Mouse (Mus musculus): ENCODE measurements around the gene Entpd3. TPM values are rescaled to one million over a fixed set of nuclear protein-coding genes. Genes with fewer than 3 reads are reported as not detected.

Entpd3 gene
- polyA plus RNA-seq, 1 experiment from 2014 or later = 0.05 TPM

DNA sequence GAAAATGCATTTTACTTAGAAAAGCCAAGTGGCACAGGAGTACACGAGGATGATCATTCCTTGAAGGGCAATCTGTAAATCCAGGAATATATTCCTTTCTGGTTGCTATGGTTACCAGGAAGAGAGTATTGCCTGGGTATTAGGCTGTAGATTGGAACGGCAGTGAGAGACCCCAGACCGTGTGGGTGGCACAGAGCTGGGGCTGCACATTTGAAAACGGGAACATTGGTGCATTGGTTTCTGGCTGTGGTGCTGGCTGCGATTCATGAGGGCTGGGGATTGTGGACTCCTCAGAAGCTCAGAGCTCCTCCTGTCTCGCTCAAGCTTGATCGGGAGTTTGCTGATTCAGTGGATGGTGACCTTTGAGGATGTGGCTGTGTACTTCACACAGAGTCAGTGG lies 40.2 kb downstream of the Entpd3 start:
- Histone ChIP-seq H3K9me3 (replicated peaks; ENCODE audit: control insufficient read depth, low read length) (no peaks in the 10 kb centered on the region), H3K27me3 (ENCODE audit: control insufficient read depth, insufficient read depth, low read depth, low read length) (no peaks in the 10 kb centered on the region), H3K27ac (ENCODE audit: low read length) (no peak overlapping the region), H3K4me1 (ENCODE audit: control insufficient read depth, low read depth, low read length) (peaks cover 36% of the 10 kb centered on the region), H3K4me2 (ENCODE audit: low read depth, low read length) (no peak overlapping the region), H3K36me3 (ENCODE audit: control insufficient read depth, insufficient read depth) (peaks cover 11% of the 10 kb centered on the region), H3K4me3 (ENCODE audit: low read depth, low read length) (no peak overlapping the region), H3K9ac (ENCODE audit: low read depth, low read length) (no peak overlapping the region)
- 57% methylated on average over 7 of the region's 7 CpGs for WGBS (ENCODE audit: insufficient replicate concordance)
- ATAC-seq (ENCODE audit: low read depth) = no peak

GRCm38 (mm10) chr9:120581941-120582618 lies 42.5 kb downstream of the Entpd3 start:
- WGBS (ENCODE audit: insufficient replicate concordance) = 14% methylated on average over 21 of the region's 21 CpGs
- Histone ChIP-seq H3K4me3 (ENCODE audit: low read depth, low read length) (peak overlapping the region; percentile 39), H3K27ac (ENCODE audit: low read length) (no peak overlapping the region), H3K4me2 (ENCODE audit: low read depth, low read length) (peak overlapping the region; percentile 61), H3K4me1 (ENCODE audit: control insufficient read depth, low read depth, low read length) (peaks cover 25% of the 10 kb centered on the region), H3K27me3 (ENCODE audit: control insufficient read depth, insufficient read depth, low read depth, low read length) (no peaks in the 10 kb centered on the region), H3K9ac (ENCODE audit: low read depth, low read length) (peak overlapping the region; percentile 34), H3K36me3 (ENCODE audit: control insufficient read depth, insufficient read depth) (no peaks in the 10 kb centered on the region), H3K9me3 (replicated peaks; ENCODE audit: control insufficient read depth, low read length) (no peaks in the 10 kb centered on the region)
- ATAC-seq (ENCODE audit: low read depth) = peak; percentile 40

GRCm38 (mm10) chr9:120582619-120583308 lies 43.1 kb downstream of the Entpd3 start:
- Histone ChIP-seq H3K27me3 (ENCODE audit: control insufficient read depth, insufficient read depth, low read depth, low read length) (no peaks in the 10 kb centered on the region), H3K27ac (ENCODE audit: low read length) (peak overlapping the region; percentile 42; the same call in 1 of the 2 replicates), H3K9ac (ENCODE audit: low read depth, low read length) (peak overlapping the region; percentile 34), H3K36me3 (ENCODE audit: control insufficient read depth, insufficient read depth) (no peaks in the 10 kb centered on the region), H3K4me2 (ENCODE audit: low read depth, low read length) (peak overlapping the region; percentile 61), H3K4me3 (ENCODE audit: low read depth, low read length) (peak overlapping the region; percentile 39), H3K9me3 (replicated peaks; ENCODE audit: control insufficient read depth, low read length) (no peaks in the 10 kb centered on the region), H3K4me1 (ENCODE audit: control insufficient read depth, low read depth, low read length) (peaks cover 22% of the 10 kb centered on the region)
- WGBS (ENCODE audit: insufficient replicate concordance) = 4% methylated on average over 28 of the region's 28 CpGs
- ATAC-seq (ENCODE audit: low read depth) = peak; percentile 82

DNA sequence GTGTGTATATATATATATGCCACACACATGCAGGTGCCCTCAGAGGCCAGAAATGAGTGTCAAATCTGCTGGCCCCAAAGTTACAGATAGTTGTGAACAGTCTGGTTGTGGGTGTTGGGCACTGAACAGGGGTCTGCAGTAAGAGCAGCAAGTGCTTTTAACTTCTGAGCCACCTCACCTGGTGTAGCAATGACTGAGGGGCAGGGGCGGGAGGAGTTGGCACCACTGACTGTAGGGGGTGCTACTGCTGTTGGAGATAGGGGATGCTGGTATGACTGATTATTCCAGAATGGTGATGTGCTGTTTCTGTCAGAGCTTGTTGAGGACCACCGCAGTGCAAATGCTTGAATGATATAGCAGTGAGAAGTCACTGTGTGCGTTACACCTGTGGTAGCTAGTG lies 43.7 kb downstream of the Entpd3 start:
- no peak for ATAC-seq (ENCODE audit: low read depth)
- WGBS (ENCODE audit: insufficient replicate concordance) = 48% methylated on average over 3 of the region's 3 CpGs
- Histone ChIP-seq H3K9me3 (replicated peaks; ENCODE audit: control insufficient read depth, low read length) (no peaks in the 10 kb centered on the region), H3K27ac (ENCODE audit: low read length) (no peak overlapping the region), H3K9ac (ENCODE audit: low read depth, low read length) (no peak overlapping the region), H3K4me1 (ENCODE audit: control insufficient read depth, low read depth, low read length) (peaks cover 18% of the 10 kb centered on the region), H3K27me3 (ENCODE audit: control insufficient read depth, insufficient read depth, low read depth, low read length) (no peaks in the 10 kb centered on the region), H3K4me2 (ENCODE audit: low read depth, low read length) (peak overlapping the region; percentile 61), H3K4me3 (ENCODE audit: low read depth, low read length) (peak overlapping the region; percentile 28), H3K36me3 (ENCODE audit: control insufficient read depth, insufficient read depth) (no peaks in the 10 kb centered on the region)

- no peaks in the 10 kb centered on the region for H3K9me3 ChIP-seq (replicated peaks; ENCODE audit: control insufficient read depth, low read length)
- H3K36me3 ChIP-seq (ENCODE audit: control insufficient read depth, insufficient read depth) = no peaks in the 10 kb centered on the region
- no peak overlapping the region for H3K4me2 ChIP-seq (ENCODE audit: low read depth, low read length)
- WGBS (ENCODE audit: insufficient replicate concordance) = 5% methylated on average over 3 of the region's 3 CpGs
- H3K4me3 ChIP-seq (ENCODE audit: low read depth, low read length) = no peak overlapping the region
- no peak overlapping the region for H3K9ac ChIP-seq (ENCODE audit: low read depth, low read length)
- no peak overlapping the region for H3K27ac ChIP-seq (ENCODE audit: low read length)
- ATAC-seq (ENCODE audit: low read depth) = no peak
- no peaks in the 10 kb centered on the region for H3K27me3 ChIP-seq (ENCODE audit: control insufficient read depth, insufficient read depth, low read depth, low read length)
- peaks cover 15% of the 10 kb centered on the region for H3K4me1 ChIP-seq (ENCODE audit: control insufficient read depth, low read depth, low read length)
These were observed 46.9 kb downstream of the Entpd3 start for GRCm38 (mm10) chr9:120586546-120586945.

DNA sequence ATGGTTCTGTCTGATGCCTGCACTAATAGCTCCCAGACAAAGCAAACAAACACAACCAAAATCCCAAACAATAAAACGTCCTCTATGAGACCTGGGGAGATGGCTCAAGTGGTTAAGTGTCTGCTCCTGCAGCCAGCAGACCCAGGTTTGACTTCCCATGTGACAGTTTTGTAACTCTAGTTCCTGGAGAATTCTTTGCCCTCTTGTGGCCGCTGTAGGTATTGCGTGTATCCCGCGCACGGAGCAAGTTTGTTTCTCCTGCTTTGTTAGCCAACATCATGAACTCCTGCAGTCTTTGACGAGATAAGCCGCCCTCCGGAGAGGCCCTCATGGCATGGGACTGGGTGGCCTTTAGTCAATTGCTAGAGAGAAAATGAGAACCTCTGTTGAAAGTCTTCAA lies 51.9 kb downstream of the Entpd3 start:
- H3K9ac ChIP-seq (ENCODE audit: low read depth, low read length) = no peak overlapping the region
- no peaks in the 10 kb centered on the region for H3K27me3 ChIP-seq (ENCODE audit: control insufficient read depth, insufficient read depth, low read depth, low read length)
- no peak overlapping the region for H3K4me3 ChIP-seq (ENCODE audit: low read depth, low read length)
- WGBS (ENCODE audit: insufficient replicate concordance) = under 1% methylated on average over 9 of the region's 9 CpGs
- peaks cover 2% of the 10 kb centered on the region; the same call in 1 of the 2 replicates for H3K4me1 ChIP-seq (ENCODE audit: control insufficient read depth, low read depth, low read length)
- 0 out of 2 replicates have a peak, but pooled peaks have one; percentile 24 for ATAC-seq (ENCODE audit: low read depth)
- H3K27ac ChIP-seq (ENCODE audit: low read length) = no peak overlapping the region
- no peak overlapping the region for H3K4me2 ChIP-seq (ENCODE audit: low read depth, low read length)
- H3K36me3 ChIP-seq (ENCODE audit: control insufficient read depth, insufficient read depth) = no peaks in the 10 kb centered on the region
- no peaks in the 10 kb centered on the region for H3K9me3 ChIP-seq (replicated peaks; ENCODE audit: control insufficient read depth, low read length)

DNA sequence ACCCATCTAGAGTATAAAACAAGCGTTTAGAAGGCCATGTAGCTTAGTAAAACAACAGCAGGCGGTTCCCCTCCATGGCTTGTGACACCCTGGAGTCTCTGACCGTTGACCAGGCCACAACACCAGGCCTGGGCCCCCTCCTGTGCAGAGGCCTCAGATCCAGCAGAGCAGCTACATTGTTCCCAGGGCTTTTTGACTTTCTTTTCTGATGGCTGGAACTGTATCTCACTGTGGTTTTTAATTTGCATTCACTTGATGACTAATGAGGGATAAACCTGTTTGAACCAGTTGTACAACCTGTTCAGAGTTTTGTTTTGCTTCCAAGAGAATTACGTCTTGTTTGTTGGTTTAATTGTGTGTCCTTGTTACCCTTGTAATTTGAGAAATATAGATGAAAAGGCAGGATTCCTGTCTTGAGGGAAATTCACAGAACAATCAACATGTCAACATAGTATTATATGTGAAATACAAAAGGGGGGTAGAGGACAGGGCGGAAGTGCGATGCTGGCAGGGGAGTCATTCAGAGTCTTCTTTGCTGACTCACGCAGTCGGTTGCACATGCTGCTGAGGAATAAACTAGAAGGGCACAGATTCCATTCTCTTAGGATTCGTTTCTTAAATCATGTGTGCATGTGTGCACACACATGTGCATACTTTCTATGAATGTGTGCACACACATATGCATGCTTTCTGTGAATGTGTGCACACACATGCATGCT lies 53.9 kb downstream of the Entpd3 start:
- no peaks in the 10 kb centered on the region for H3K27me3 ChIP-seq (ENCODE audit: control insufficient read depth, insufficient read depth, low read depth, low read length)
- H3K9me3 ChIP-seq (replicated peaks; ENCODE audit: control insufficient read depth, low read length) = no peaks in the 10 kb centered on the region
- 59% methylated on average over 9 of the region's 9 CpGs for WGBS (ENCODE audit: insufficient replicate concordance)
- H3K4me3 ChIP-seq (ENCODE audit: low read depth, low read length) = no peak overlapping the region
- no peak overlapping the region for H3K27ac ChIP-seq (ENCODE audit: low read length)
- H3K9ac ChIP-seq (ENCODE audit: low read depth, low read length) = no peak overlapping the region
- H3K4me1 ChIP-seq (ENCODE audit: control insufficient read depth, low read depth, low read length) = peaks cover 2% of the 10 kb centered on the region; the same call in 1 of the 2 replicates
- ATAC-seq (ENCODE audit: low read depth) = no peak
- no peaks in the 10 kb centered on the region for H3K36me3 ChIP-seq (ENCODE audit: control insufficient read depth, insufficient read depth)
- no peak overlapping the region for H3K4me2 ChIP-seq (ENCODE audit: low read depth, low read length)

- H3K9ac ChIP-seq (ENCODE audit: low read depth, low read length) = no peak overlapping the region
- WGBS (ENCODE audit: insufficient replicate concordance) = 62% methylated on average over 6 of the region's 6 CpGs
These were observed 55.2 kb downstream of the Entpd3 start for GRCm38 (mm10) chr9:120594839-120595238.

More at GRCm38 (mm10) chr9:120594839-120595238, 55.2 kb downstream of the Entpd3 start:
- no peak overlapping the region for H3K4me3 ChIP-seq (ENCODE audit: low read depth, low read length)
- no peaks in the 10 kb centered on the region for H3K9me3 ChIP-seq (replicated peaks; ENCODE audit: control insufficient read depth, low read length)
- H3K4me1 ChIP-seq (ENCODE audit: control insufficient read depth, low read depth, low read length) = peaks cover 2% of the 10 kb centered on the region; the same call in 1 of the 2 replicates
- H3K27ac ChIP-seq (ENCODE audit: low read length) = no peak overlapping the region
- no peak for ATAC-seq (ENCODE audit: low read depth)
- no peaks in the 10 kb centered on the region for H3K27me3 ChIP-seq (ENCODE audit: control insufficient read depth, insufficient read depth, low read depth, low read length)
- no peaks in the 10 kb centered on the region for H3K36me3 ChIP-seq (ENCODE audit: control insufficient read depth, insufficient read depth)
- no peak overlapping the region for H3K4me2 ChIP-seq (ENCODE audit: low read depth, low read length)

Data from liver, embryonic 16.5 days (tissue).